Mouse (Mus musculus): ENCODE results near the gene Sp7. TPM values are rescaled to one million over a fixed set of nuclear protein-coding genes. Genes with fewer than 3 reads are reported as not detected.
A peak's percentile ranks its signal among the peaks of the same experiment; 100 is the strongest.

The Sp7 gene
- under 1 TPM; 0.69 to 0.90 TPM for total RNA-seq (2021)
- long read RNA-seq, experiment 1, result 0 reads
- long read RNA-seq, experiment 2, result 0 reads

DNA sequence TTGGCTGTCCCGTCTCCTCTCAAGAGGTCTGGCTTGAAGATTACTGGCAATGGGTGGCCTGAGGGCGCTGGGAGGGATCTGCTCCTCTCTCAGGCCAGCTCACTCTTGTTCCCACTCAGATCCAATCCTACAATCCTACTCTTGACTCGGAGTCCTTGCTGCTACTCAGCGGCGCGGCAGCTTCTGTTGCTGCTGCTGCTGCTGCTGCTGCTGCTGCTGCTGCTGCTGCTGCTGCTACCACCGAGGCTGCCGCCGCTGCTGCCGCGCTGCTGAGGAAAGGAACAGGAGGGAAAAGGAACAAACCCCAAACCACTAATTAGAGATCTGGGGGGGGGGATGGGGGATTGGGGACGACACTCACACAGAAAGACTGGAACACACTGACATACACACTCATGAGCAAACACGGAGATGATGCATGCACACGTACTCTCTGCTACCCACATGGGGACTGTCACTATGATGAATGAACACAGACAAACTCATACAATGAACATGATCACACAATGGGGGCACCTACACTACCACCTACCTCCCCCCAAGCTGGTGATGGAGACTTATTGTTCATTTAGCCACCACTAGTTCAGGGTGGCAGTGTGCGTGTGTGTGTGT is at the start of gene Sp7:
Gene Sp7 (minus strand): TSS at position 450 of the 612 bp plus-strand sequence.
- no peak for DNase-seq (ENCODE audit: low spot score in 2 of 2)

DNA sequence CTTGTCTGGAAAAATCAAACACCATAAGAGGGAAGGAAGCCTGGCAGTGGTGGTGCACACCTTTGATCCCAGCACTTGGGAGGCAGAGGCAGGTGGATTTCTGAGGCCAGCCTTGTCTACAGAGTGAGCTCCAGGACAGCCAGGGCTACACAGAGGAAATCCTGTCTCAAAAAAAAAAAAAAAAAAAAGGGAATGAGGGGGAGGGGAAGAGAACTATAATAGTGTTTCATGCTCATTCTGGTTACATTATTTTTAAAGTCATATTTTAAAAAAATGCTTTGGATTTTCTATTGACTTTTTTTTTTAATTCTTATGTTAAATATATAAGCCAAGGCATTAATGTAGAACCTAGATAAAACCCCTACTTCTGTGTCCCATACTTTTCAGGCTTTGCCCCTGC is 46.7 kb upstream of the Sp7 start:
- DNase-seq (ENCODE audit: low spot score in 2 of 2), result no peak

DNA sequence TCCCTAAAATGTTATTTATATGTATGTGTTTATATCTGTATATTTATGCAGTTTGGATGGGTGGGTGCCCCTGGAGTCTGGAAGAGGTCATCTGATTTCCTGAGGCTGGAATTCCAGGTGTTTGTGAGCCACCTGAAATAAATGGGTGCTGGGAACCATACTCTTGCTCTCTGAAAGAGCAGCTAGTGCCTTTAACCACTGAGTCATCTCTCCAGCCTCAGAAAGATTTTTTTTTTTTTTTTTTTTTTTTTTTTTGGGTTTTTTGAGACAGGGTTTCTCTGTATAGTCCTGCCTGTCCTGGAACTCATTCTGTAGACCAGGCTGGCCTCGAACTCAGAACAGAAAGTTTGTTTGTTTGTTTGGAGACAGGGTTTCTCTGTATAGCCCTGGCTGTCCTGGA is 44.1 kb upstream of the Sp7 start:
- DNase-seq (ENCODE audit: low spot score in 2 of 2), result no peak

DNA sequence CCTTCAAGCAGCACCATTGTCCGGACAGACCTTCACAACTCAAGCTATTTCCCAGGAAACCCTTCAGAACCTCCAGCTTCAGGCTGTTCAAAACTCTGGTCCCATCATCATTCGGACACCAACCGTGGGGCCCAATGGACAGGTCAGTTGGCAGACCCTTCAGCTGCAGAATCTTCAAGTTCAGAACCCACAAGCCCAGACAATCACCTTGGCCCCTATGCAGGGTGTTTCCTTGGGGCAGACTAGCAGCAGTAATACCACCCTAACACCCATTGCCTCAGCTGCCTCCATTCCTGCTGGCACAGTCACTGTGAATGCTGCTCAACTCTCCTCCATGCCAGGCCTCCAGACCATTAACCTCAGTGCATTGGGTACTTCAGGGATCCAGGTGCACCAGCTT is 42.3 kb upstream of the Sp7 start:
- no peak for DNase-seq (ENCODE audit: low spot score in 2 of 2)

DNA sequence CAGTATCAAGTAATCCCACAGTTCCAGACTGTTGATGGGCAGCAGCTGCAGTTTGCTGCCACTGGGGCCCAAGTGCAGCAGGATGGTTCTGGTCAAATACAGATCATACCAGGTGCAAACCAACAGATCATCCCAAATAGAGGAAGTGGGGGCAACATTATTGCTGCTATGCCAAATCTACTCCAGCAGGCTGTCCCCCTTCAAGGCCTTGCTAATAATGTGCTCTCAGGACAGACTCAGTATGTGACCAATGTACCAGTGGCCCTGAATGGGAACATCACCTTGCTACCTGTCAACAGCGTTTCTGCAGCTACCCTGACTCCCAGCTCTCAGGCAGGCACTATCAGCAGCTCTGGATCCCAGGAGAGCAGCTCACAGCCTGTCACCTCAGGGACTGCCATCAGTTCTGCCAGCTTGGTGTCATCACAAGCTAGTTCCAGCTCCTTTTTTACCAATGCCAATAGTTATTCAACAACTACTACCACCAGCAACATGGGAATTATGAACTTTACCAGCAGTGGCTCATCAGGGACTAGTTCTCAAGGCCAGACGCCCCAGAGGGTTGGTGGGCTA is 41.7 kb upstream of the Sp7 start:
- DNase-seq (ENCODE audit: low spot score in 2 of 2), result no peak

DNA sequence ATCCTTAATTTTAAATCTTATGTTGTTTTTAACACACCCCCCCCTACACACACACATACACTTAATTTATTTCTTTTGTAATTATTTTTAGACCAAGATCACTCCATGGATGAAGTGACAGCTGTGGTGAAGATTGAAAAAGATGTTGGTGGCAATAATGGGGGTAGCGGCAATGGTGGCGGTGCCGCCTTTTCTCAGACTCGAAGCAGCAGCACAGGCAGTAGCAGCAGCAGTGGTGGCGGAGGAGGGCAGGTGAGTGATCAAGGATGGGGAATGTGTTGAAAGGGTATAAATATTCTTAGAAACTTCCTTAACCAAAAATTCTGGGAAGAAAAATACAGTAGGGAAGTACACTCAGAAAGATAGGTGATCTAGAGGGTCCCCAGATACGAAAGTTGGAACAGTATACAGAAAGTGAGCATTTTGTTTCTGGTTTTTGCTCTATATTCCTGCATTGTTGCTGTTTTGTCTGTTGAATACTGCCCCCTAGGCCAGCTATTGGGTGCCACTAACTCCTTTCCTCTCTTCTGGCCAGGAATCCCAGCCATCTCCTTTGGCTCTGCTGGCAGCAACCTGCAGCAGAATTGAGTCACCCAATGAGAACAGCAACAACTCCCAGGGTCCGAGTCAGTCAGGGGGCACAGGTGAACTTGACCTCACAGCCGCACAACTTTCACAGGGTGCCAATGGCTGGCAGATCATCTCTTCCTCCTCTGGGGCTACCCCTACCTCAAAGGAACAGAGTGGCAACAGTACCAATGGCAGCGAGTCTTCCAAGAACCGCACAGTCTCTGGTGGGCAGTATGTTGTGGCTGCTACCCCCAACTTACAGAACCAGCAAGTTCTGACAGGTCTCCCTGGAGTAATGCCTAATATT is 40.9 kb upstream of the Sp7 start:
- DNase-seq (ENCODE audit: low spot score in 2 of 2), result no peak

DNA sequence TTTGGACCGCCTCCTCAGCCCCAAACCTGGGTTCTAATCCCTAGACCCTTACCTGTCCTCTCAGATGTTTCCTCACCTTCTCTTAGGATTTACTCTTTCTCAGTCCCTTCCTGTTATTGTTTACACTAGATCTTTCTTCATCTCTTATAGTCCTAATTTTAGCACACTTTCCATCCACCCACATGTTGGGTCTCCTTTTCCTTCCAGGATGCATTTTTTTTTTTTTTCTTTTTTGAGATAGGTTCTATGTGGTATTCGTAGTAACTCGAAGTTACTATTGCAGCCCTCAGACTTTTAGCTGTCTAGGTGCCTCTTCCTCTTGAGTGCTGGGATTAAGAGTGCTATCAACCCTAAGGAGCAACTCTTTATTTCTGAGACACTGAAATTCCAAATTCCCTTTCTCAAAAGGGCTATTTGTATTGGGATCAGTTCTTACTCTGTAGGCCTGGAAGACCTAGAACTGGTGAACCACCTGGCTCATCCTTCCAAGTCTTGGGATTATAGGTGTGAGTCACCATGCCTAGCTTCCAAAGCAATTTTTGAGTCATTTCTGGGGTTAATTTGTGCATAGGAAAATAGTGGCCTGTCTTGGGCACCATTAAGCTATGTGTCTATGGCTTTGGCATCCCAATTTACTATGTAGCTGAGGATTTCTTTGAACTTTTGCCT is 40.1 kb upstream of the Sp7 start:
- DNase-seq (ENCODE audit: low spot score in 2 of 2), result no peak

DNA sequence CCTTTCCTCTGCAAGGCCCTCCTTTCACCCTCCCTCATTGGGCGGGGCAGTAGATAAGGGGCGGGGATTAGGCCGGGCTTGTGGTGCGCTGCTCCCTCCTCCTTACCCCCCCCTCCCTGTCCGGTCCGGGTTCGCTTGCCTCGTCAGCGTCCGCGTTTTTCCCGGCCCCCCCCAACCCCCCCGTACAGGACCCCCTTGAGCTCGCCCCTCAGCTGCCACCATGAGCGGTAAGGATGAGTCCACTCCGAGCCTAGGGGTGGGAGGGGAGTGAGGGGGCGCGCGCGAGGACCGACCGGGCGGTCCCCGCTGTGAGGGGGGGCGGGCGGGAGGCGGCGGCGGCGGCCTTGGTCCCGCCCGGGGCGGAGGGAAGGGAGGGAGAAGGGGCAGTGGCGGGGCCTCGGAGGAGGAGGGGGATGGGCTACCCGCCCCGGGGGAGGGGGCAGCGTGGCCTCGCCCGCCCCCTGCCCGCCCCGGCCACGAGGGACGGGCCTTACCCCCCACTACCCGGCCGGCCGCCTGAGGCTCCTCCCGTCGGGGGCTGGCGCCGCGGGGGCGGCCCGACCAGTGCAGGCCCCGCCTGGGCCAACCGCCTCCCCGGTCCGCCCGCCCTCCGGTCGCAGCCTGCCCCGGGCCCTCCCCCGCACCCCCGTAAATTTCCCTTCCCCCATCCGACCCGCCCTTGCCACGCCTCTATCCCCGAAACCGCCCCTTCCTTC is 39.4 kb upstream of the Sp7 start:
- peak; percentile 49 to 69 for DNase-seq (ENCODE audit: low spot score in 2 of 2)

DNA sequence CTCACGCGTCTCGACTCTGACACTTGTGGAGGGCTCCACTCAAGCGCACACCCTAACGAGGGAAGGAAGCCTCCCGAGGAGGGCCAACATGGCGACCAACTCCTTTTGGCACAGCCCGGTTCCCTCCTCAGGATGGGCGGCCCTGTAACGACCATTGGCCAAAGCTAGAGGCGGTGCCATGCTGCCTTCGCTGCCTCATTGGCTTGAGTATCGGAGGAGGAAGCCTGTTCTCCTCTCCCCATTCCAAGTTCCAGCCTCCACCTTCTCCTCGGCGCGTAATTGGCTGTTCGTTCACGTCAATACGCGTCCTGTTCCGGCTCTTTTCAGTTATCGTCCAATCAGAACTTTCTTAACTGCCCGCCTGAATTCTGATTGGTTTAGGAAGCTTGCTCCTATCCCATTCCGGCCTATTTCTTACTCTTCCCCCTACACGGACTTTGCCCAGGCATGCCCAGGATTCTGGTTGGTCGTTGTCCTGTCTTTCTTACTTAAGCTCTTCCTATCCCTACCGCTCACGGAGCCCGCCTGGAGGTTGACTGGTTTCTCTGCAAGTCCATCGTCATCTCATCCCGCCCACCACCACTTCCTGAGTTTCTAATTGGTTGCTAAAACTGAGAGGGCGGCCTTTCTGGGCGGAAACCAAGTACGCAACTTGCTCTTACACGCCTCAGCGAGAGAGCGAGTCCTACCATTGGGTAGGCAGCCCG is 38.7 kb upstream of the Sp7 start, which contains the start of gene Sp1:
Gene Sp1 (plus strand): TSS at position 655 of the 707 bp plus-strand sequence.
- peak; percentile 99 to 100 for DNase-seq (ENCODE audit: low spot score in 2 of 2)

DNA sequence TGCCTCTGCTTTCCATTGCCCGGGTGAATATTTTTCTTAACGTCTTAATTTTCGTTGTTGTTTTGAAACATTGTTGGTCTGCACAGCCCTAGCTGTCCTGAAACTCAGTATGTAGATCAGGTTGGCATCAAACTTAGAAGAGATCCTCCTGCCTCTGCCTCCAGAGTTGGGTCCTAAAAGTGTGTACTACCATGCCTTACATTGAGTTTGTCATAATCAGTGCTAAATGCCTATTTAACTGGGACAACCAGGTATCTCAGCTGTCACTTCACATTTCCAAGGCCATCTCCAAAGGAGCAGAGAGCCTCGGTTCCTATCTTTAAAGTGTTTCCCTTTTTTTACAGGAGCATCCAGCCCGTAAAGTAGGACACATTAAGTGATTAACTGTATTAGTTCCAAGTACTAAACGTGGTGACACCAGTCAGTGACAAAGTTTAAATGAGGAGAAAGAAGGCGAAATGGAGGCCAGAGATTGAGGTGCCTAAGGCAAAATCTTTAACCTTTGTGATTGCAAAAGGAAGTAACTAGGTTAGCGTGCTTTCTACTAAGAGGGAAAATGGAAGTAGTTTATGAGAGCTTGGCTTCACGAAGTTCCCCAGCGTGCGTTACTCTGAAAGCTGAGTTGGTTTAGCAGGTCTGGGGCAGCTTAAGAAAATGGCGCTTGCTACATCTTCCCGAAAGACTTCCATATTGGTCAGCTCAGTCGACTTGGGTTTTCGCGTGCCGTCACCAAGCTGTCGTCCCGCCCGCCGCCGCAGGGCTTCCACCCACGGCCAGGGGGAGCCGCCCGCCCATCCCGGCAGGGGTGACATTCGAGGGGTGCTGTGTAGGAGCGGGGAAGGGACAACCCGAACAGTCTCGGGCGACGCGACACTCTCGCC is 37.9 kb upstream of the Sp7 start:
- DNase-seq (ENCODE audit: low spot score in 2 of 2), result no peak

DNA sequence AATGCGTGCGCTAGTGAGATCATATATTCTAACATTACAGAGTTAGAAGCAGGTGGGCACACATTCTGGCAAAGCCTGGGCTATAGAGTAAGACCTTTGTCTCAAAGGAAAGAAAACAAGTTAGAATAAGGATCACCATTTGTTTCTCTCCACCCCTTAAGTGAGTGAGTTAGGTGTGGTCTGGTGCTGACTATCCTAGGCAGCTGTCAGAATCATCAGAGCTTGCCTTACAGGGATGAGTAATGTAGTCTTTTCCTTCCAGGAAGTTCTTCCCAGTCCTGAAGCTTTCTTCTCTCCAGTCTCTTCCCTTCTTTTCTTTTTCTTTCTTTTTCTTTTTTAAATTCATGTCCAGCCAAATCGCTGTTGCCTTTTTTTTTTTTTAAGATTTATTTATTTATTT is 35.2 kb upstream of the Sp7 start:
- no peak for DNase-seq (ENCODE audit: low spot score in 2 of 2)

DNA sequence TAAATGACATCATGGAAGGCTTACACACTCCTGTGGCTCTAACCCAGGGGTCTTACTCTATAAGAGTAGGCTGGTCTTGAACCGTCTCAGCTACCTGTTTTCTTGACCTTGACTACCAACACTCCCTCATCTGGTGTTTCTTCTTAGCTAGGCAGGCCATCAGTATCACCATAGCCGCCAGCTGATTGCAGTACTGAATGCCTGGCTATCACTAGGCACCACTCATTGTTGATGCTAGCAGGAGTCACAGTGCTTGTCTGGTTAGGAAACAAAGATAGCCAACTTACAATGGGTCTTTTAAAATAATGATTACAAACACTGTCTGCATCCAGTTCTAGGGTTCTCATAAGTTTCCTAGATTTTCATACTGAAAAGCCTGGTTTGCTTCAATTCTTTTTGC is 34.3 kb upstream of the Sp7 start:
- no peak for DNase-seq (ENCODE audit: low spot score in 2 of 2)

DNA sequence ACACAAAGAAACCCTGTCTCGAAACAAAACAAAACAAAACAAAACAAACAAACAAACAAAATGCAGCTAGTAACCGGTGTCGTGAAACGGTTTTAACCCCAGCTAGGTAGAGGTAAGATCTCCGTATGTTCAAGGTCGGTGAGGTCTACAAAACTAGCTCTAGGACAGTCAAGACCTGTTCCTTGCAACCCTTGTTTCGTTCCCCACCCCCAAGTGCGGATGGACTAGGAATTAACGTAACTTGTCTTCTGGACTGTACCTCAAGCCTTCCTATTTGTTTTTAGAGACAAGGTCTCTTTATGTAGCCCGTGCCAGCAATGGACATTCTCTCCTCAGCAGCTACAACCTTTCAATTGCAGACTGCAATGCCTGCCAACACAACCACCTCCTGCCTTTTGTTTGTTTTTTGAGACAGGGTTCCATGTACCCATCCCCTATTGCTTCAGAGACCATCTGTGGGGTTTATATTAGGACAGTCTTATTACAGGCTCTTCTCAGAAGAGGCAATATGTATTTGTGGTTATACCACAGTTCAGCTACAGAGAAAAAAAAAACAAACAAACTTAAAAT is 33.6 kb upstream of the Sp7 start:
- no peak for DNase-seq (ENCODE audit: low spot score in 2 of 2)

DNA sequence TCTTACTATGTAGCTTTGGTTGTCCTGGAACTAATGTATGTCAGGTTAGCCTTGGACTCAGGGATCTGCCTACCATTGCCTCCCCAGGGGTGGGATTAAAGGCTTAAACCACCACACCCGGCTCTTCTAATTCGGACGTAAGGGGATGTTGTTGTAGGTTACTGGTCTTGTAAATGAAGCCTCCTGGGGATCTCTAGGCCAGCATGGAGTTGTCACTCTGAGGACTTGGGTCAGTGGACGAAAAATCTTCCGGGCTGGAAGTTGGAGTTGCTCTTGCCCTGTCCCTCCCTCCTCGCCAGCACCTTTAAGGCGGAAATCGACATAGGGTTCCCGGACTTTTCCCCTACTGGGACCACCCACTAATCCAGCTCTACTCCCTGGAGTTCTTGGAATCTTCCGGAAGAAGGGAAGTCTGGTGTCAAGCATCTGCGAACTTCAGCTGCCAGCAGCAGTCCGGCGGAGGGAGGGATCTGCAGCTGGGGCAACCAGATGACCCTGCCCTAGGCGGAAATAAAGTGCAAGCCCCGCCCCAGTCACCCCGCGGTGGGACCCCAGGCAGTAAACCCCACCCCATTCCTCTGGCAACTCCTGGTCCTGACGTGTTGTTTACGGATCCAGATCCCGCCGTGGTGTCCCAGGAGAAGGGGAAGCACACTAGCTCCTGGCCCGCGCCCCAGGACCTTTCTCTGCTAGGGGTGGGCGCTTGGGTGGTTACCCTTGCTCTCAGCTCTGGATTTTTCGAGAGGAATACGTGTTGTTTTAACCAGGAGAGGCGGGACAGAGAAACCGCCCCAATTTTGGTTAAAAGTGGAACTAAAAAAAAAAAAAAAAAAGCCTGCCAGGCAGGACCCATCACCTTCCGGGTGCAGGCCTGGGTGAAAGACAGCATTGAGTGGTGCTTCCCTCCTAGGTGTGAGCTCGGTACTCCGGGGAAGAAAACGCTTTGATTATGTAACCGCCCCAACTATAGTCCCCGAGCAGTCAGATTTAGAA is 32.5 kb upstream of the Sp7 start:
- DNase-seq (ENCODE audit: low spot score in 2 of 2), result peak; percentile 36 to 64

DNA sequence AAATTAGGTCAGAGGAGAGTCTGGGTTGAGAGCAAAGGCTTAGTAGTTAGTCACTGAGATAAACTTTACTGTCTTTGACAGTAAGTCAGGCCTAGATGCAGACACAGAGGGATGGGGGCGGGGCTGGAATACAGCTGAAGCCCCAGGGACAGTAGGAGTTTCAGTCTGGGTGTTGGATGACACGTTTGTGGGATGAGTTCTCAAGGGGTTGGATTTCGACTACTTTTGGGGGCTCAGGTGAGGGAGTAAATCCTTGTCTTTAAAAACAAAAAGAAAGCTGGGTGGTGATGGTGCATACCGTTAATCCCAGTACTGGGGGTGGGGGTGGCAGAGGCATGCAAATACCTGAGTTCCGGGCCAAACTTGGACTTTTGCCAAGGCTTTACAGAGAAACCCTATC is 31.6 kb upstream of the Sp7 start:
- no peak for DNase-seq (ENCODE audit: low spot score in 2 of 2)

DNA sequence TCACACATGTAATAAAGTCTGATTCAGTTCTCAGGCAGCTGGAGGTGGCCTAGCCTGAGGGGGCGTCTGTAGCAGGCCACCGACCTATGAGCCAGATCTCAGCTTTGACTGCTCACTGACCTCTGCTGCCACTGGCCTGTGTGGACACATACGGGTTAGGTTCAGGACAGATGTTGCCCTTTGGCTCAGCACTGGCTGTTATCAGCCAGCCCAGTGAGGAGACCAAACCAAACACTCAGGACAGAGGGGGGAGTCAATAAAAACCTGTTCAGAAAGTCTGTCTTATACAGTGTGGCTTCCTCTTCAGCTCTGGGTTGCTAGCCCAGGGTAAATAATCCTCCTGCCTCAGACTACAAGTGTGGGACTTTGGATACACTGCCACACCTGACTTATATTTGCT is 28.1 kb upstream of the Sp7 start:
- no peak for DNase-seq (ENCODE audit: low spot score in 2 of 2)

DNA sequence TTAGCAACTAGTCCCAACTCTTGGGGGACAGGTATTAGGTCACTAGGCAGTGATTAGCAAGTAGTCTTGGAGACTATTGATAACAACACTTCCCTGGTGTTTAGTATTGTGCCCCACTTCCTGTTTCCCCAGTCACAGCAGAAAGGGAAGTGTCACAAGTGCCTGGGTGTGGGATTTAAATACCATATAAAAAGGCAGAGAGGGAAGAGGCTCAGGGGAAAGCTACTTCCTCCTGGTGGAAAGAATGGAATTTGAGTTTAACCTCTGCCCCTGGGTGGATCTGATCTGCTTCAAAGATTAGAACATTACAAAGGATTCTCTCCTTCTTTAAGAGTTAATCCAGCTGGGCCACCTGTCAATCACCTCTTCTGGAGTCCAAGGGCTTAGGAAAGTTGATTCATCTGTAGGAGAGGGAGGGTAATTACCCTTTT is 26.6 kb upstream of the Sp7 start:
- no peak for DNase-seq (ENCODE audit: low spot score in 2 of 2)

DNA sequence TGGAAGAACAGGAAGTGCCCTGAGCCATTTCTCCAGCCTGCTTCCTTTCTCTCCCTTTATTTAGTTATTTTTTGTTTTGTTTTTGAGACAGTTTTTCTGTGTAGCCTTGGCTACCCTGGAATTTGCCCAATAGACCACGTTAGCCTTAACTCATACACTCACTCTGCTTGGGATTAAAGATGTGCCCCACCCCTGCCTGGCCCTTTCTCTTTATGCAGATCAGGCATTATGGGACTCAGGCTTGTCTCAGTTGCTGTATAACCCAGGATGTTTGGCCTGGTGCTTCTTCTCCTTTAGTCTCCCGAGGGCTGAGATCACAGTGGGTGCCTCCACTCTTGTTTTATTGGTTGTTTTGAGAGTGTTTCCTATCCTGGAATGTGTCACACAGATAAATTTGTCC is 25.5 kb upstream of the Sp7 start:
- DNase-seq (ENCODE audit: low spot score in 2 of 2), result no peak

All from layer of hippocampus, postnatal 14 days (tissue).